Mouse (Mus musculus) kidney, adult 2 months (tissue): ENCODE measurements around the gene Lrrc2.

Experiments used
- CTCF ChIP-seq: fragments of 200-500 bp; conservative IDR thresholded peaks from 2 replicates; pipeline ENCODE4 v1.5.1; 2011; ENCODE audit warnings: low read depth, mild to moderate bottlenecking, control low read depth, low read length, moderate library complexity, mixed read lengths; ENCODE audit not compliant: insufficient read depth, insufficient read length
- POLR2A ChIP-seq: fragments of 200-500 bp; IDR thresholded peaks from one replicate; pipeline ENCODE4 v1.6.1; 2011; ENCODE audit warnings: low read depth, low read length, control low read depth

GRCm38 (mm10) chr9:110907838-110908630 lies 43.3 kb upstream of the Lrrc2 start:
- TF ChIP-seq CTCF (no peak), POLR2A (no peak)
